Mouse (Mus musculus) urinary bladder, postnatal 36 days (tissue): ENCODE data around the gene Lrrc4c.

Experiments used
- DNase-seq, 2 experiments: peaks; one replicate each; pipeline ENCODE4 v3.0.0; 2022; ENCODE audit warnings: low spot score in 2 of 2, mixed read lengths in 1 of 2

Lrrc4c gene

DNA sequence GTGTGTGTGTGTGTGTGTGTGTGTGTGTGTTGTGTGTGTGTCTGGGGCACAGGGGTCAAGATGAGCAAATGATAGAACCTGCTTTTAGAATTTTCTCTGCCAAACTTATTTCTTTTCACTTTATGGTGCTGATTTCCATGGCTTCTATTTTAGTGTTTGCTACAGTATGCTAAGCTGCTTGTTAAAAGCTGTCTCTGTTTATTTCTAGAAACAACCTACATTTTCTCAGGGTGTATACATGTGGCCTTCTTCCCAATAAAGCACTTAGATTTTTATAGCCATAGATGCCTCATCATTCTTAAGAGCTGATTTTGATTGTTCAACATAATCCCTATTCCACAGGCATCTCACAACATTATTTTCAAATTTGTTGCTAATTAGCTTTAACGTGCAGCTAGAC lies 229.2 kb downstream of the Lrrc4c start:
- DNase-seq: no peak

DNA sequence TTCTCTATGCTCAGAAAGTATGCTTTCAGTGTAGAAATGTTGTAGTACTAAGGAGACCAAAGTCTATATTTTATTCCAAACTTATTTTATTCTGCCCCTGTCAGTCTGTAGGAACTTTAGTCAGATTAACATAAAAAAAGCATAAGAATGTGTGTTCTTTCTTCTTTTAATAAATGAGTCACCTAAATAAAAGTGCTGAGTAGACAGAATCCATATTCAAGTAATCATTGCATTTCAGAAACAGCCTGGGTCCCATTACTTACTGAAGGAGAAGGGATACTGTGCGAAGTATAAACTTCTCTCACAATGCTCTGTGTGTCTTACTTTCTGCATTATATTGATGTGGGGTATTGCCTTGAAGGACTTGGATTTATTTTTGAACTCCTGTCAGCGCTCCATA lies 255.8 kb downstream of the Lrrc4c start:
- DNase-seq: no peak

DNA sequence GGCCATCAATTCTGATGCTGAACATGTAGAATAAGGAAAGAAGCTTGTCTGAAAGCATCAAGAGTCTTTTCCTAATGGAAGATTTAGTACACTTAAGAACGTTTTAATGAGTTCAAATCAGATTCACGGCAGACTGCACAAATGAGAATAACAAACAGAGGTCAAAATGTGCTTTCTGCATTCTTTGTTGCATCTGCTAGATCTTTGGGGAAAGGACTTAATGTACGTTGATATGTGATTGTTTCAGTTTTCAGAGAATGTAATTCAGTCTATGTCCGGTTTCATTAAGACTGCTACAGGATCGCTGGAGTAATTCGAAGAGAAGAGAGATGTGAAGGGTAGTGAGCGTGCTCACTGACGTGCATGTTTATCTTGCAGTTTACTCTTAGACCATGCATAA lies 259.7 kb downstream of the Lrrc4c start:
- no peak for DNase-seq

DNA sequence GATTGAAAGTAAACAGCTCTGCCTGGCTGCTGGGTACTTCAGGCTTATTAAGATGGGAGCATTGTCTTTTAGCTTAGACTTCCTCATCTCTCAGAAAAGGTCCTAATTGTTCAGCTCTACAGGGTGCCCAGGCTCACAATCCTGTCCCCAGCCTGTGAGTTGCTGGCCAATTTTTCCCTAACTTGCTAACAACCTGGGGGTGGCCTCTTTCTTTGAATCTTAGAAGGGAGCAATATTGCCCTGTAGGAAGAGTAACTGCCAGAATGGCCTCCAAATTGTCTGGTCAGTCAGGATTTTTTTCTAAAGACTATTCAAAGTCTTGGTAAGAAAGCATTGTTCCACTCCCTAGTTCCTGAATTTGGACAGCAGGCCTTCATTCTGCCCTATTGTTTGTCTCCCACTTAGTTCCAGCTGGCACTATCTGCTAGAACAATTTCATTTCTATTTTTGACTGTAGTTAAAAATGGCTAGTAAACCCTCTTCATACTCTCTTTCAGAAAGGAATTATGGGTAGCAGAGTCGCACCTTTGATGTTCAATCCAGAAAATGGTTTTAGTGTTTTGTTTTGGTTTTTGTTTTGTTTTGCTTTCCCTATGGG lies 262.3 kb downstream of the Lrrc4c start:
- no peak for DNase-seq

DNA sequence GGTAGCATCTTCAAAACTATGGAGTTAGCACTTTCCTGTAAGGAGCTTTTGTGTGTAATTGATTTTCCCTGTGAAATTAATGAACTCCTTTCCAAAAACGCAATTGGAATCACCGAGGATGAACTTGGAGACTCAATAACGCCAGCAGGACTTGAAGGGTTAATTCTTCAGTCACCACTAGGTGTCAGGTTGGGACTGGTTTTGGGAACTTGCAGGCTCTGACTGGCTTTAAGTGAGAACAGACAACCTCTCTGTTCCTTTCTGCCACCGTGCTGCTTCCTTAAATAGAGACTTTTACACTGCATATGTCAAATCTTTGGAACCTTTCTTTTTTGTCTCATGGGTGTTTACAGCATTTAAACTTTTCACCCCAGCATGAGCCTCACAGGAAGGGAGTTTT lies 267.7 kb downstream of the Lrrc4c start:
- peak in 1 of 2 experiments; percentile 3 for DNase-seq

DNA sequence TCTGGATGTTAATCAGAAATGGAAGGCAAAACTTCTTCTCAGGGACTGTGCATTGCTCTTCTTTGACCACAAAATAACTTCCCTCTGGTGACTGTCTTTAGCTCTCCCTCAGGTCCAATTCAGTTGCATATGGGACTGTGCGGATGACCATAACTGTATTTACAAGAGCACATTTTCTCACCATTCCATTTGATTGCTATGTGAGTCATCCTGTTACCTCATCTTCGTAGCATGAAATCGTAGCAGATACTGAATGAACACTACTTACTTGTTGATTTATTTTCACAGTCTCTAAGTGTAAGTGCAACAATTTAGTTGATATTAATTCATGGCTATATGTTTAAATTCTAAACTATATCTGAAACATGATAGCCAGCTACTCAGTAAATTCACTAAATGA lies 286.8 kb downstream of the Lrrc4c start:
- DNase-seq: no peak

DNA sequence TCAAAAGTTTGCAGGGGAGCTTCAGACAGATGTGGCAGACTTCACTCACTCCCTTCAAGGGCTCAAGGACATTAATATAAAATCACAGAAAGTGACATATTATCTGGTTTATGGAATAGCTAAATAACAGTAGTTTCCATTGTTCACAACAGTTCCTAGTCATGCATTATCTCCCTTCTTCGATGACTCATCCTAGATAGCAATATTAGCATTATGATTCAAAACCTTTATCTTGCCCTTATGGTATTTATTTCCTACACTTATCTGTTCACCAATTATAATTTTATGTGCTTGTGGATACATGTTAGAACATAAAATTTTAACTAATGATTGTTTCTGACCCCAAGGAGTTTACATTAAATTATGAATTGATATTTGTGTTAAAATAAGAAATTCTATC lies 296.2 kb downstream of the Lrrc4c start:
- no peak for DNase-seq

DNA sequence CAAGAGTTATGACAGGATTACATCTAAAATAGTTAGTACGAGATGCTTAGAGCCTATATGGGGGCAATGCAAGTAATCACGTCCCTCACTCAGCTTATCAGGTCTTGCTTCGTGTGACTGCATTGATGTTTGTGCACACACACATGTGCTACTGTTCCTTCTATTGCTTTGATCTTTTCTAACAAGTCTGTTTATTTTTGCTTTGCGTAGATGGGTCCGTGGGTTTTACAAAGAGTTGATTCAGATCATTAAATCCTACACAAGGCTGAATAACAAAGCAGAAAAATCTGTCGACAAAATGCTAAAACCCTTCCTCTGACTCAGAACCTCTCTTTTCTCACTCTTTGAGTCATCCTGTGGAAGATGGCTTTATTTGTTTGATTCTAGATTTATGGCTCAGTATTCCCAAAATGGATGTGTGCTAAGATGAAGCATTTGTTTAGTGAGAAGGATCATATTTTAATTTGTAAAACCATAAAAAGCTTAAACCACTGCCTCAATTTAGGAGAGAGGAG lies 300.8 kb downstream of the Lrrc4c start:
- no peak for DNase-seq

DNA sequence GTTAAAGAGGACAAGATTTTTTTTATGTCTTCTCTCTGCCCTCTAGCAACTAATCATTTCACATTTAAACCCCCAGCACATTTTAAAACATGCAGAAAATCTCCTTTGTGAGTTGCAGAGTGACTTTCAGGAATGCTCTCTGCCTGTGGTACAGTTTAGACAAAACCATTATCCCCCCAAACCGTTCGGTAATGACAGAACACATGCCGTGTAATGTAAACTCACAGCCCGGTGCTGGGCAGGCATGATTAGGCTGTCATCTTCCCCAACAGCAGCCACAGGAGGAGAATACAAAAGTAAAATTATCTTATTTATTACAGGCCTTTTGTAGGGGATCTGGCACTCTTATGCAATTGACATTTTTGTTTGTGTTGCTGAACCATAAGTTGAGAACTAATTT lies 349.1 kb downstream of the Lrrc4c start:
- DNase-seq: no peak

DNA sequence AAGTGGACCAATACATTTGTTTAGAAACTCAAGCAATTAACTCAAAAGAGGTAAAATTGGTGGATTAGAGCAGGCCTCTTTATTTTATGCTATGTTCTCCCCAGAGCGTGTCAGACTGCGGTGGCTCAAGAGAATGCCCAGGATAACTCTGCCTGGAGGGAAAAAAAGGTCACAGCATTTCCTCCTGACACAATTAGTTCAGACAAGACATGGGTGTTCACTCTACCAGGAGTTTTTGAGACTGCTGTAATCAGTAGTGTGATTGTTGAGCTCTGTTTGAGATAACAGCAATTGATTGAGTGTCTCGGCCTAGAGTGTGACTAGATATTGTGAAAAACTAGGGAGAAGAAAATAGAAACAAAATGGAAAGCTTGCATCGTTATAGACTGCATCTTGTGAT lies 363.8 kb downstream of the Lrrc4c start:
- DNase-seq: no peak

DNA sequence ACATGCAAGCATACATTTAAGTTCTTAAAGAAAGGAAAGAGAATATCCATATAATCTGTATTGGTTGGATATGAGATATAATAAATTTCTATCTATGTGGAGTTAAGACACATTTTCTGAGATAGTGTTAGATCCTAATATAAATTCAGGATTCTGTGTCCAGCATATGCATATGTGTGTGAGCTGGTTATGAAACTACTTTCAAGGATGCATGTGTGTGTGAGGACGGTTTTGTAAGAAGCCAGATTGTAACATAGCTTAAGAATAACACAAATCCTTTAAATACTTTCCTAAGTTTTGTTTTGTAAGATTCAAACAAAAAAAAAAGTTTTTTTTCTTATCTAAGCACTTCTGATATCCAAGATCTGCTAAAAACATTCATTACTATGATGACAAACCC lies 367.4 kb downstream of the Lrrc4c start:
- DNase-seq: no peak

DNA sequence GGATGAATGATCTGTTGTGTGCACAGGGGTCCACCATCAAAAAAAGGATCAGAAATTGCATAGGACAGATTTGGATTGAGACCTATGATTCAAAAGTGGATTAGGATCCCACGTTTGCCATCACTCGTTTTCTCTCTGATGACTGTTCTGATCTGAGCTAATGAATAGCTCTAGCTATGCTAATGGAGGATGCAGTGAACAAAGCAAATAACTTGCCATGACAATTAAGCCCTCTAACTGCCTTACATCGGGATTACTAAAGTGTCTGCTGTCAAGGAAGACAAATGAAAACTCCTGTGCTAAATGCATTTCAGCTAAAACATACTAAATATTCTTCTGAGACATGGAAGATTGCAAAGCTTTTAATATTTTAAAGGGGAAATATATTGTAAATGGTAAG lies 387.0 kb downstream of the Lrrc4c start:
- DNase-seq: no peak

DNA sequence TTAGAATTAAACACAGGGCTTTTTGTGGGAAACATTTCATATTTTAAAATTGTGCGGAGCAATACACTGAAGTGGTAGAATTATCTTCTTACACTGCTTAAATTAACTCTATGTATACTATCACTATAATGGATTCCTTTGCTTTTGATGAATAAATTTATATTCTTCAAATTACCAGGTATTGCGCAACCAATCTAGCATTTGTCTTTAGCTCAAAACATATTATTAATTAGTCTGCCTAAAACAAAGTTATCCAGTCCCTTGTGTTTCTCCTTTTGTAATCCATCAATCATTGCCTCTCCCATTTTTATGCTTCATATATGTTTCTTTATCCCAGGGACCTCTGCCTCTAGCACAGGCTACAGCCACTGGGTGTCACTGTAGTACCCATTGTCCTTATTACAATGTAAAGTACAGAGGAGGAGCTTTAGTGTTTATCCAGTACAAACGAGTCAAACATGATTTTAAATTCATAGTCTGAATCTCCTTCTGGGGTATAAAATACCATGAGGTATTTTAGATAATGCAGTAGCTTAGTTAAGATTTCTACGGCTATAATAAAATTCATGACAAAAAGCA lies 389.9 kb downstream of the Lrrc4c start:
- DNase-seq: no peak

DNA sequence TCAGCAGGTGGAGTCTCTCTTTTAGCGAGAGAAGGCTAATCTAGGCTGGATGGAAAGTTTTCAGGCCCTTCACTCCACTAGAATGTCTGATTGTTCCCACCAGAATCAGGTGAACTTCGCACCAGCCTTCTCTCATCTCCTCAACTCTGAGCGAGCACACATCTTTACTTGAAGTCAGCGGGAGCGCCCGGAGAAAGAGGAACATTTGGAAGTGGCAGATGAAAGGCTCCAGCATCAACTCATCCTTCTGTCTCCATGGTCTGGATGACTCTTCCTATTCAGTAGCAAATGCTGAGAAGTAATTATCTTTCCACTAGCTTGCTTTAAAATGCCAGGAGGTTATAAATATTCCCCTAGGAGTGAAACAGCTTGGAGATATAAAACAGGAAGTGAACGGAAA lies 396.6 kb downstream of the Lrrc4c start:
- no peak for DNase-seq

DNA sequence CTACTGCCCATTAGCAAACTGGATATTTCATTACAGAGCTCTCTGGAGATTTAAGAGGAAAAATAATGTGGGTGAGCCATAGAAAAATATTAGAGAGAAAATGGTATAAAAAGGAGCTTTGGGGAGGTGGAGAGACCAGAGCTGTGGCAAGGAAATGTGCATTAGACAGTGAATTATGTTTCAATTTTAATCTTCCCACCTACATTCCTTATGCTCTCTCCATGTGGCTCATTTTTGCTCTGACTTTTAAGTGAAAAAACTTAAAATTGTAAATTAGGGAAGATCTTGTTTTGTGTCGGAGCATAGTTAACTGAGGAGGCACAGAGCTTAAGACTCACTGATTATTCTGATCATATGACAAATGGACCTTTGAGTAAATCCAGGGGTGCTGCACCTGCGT lies 399.4 kb downstream of the Lrrc4c start:
- DNase-seq: no peak

DNA sequence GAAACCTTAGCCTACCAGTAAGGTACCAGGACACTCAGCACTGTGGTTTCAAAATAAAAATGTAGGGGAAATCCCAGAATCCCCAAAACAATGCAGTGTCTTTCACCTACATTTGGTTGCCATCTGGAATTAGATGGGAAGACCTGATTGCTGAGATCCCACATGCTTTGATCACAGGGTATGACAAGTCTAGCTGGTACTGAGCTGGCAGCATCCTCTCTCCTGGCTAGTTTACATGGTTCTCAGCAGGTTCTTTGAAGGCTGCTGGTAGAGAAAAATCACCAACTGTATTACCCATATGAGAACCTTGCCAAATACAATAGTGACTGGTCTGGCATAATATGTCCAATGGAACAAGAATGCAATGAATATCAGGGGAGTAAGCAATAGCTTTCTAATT lies 405.4 kb downstream of the Lrrc4c start:
- no peak for DNase-seq

DNA sequence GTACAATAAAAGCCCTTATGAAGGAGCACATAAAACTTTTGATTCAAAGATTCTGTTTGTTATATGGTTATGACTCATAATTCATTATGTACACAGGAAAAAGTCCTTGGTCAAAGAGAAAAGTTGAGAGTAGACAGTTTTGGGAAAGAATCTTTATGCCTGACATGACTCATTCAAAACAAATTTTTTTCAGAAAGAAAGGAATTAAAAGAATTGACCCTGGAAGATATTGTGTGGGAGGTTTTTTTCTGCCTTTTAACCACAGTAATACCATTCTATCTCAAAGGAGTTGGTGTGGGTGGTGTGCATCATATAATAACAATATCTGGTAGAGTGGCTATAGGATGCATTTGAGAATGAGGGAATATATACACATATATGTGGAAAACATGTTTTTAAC lies 418.1 kb downstream of the Lrrc4c start:
- no peak for DNase-seq

DNA sequence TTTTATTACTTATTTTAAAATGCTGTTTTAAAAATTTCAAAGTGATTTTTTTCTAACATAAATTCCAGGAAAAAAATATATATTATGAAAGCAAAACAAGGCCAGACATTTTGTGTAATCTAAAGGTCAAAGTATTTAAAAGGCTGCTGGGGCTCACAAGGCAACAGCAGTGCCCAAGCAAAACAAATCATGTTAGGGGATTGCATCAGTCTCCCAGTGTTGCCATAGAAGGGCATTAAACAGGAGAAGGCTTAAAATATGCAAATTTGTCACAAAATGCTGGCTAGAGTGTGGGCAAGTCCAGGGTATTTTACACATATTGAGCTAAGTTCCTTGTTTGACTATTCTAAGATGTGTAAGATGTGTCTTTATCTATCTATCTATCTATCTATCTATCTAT lies 437.1 kb downstream of the Lrrc4c start:
- no peak for DNase-seq

DNA sequence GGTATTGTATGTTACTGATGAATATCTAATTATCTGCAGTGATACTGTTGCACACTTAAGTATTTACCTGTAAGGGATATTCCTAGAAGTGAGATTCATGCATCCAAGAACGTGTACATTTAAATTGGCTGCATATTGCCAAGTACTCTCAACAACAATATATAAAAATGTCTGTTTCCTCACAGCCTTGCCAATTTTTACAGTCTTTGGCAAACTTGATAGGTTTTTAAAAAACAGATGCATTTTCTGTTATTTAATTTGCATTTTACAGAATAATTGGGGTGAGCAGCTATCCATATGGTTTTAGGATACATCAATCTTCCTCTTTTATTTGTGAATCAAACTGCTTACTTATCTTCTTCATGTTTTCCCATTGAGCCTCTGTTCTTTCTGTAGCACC lies 439.7 kb downstream of the Lrrc4c start:
- no peak for DNase-seq

DNA sequence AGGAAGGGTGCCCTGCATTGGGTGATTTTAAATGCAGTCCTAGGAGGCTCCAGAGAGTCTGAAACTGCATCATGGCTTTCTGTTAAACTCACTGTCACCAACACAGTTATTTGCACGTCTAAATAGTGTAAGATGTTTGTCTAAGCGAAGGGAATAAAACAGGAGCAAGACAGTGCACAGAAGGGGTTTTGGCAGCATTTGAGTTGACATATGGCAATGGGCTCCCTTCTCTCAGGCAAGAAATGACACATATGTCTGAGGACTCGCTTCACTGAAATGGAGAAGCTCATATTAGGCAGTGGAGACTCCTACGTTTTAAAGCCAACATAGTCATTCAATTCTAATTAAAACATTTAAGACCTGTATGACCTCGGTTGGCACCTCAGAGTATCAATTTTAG lies 445.6 kb downstream of the Lrrc4c start:
- no peak for DNase-seq

DNA sequence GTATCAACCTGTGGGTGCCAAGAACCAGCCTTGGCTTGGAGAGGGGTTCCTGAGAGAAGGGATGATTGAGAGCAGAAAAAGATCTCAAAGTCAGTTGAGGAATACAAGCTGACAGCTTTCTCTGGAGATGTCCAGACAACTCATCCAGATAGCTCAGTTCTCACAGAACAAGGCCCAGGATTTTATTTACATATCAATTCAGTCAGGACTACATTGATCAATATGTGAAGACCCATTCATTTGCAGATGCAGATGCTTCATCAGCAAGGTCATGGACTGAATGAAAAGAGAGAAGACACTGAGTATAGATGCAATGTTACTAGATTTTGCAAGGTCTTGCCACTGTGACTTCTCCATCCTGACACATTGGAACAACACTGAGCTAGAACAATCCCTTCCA lies 457.4 kb downstream of the Lrrc4c start:
- DNase-seq: no peak

DNA sequence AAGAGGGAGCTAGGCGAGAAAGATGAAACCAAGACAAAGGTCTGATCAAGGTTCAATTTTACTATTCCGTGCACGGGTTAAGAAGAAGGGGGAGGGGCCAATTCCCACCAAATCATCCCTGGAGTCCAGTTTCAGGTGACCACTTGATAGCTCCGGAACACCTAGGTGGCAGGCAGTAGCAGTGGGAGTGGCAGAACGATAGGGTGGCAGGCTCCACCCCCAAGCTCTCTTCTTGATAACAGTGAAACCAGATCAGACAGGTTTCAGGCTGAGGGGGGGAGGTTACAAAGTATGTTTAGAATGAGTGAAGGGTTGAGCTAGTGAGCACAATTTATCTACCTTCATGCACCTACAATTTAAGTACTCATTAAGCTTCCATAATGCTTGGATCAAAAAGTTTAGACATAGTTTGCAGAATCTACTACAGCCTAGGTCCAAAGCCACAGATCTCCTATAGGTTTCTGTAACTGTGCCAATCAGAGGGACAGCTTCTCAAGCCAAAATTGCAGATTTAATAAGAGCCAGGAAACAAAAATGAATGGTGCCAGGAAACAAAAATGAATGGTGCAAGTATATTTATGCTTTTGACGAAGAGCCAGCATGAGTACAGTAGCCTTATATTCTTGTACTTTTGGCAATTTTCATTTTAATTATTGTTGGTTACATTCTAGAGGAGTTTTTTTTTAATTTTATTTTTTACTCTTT lies 478.9 kb downstream of the Lrrc4c start:
- DNase-seq: no peak

DNA sequence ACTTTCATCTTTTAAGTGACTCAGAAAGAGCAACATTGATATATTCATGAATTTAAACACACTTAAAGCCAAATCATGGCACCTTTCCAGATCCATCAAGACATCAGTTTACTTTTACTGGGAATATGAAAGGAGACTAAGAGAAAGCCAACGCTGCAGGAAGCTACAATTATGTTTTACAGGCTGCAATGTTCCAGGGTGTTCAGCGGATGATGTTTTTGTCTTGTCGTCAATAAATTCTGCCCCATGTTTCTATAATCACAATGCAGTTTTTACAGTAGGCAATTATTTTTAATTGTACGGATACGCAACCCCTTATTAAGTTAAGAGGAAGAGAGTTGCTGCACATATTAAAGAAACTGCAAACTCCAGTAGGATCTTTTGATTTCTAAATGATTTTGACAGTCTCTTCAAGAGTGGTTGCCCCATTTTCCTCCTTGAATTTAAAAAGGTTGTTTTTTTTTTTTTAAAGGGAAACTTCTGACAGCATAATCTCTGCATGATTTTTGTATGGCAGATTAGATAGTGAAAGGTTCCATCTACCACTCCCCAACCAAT lies 532.9 kb downstream of the Lrrc4c start:
- no peak for DNase-seq
